Mouse (Mus musculus) intestine, postnatal 0 days (tissue): ENCODE results near the gene Tek. TPM values are rescaled to one million over a fixed set of nuclear protein-coding genes. Genes with fewer than 3 reads are reported as not detected.

Experiments used
- ATAC-seq: fragments of 200-750 bp; cut with Nextera tagmentation; 2 replicates; pipeline ENCODE4 v1.8.0; 2017; ENCODE audit warnings: mild to moderate bottlenecking, moderate TSS enrichment, moderate library complexity
- H3K27ac ChIP-seq: fragments of 300-500 bp; sonication (generic); 2 replicates; pipeline ENCODE4 v1.5.1; 2014; ENCODE audit warnings: mild to moderate bottlenecking, low read depth, low read length, moderate library complexity
- H3K27me3 ChIP-seq: fragments of 300-500 bp; sonication (generic); replicated peaks from 2 replicates; pipeline ENCODE4 v1.6.1; 2014; ENCODE audit warnings: low read length, mixed read lengths; ENCODE audit not compliant: control insufficient read depth, insufficient read depth
- H3K36me3 ChIP-seq: fragments of 300-500 bp; sonication (generic); 2 replicates; pipeline ENCODE4 v1.6.1; 2014; ENCODE audit warnings: mild to moderate bottlenecking, moderate library complexity; ENCODE audit not compliant: control insufficient read depth, insufficient read depth
- H3K4me1 ChIP-seq: fragments of 300-500 bp; sonication (generic); replicated peaks from 2 replicates; pipeline ENCODE4 v1.6.1; 2014; ENCODE audit warnings: antibody characterized with exemption, low read length, mixed read lengths; ENCODE audit not compliant: control insufficient read depth, insufficient read depth
- H3K4me2 ChIP-seq: fragments of 300-500 bp; sonication (generic); replicated peaks from 2 replicates; pipeline ENCODE4 v1.6.1; 2014; ENCODE audit warnings: low read depth, mild to moderate bottlenecking, moderate library complexity
- H3K4me3 ChIP-seq: fragments of 300-500 bp; sonication (generic); 2 replicates; pipeline ENCODE4 v1.5.1; 2014; ENCODE audit warnings: low read depth, low read length
- H3K9ac ChIP-seq: fragments of 300-500 bp; sonication (generic); 2 replicates; pipeline ENCODE4 v1.6.1; 2014; ENCODE audit warnings: mild to moderate bottlenecking, low read depth, low read length
- H3K9me3 ChIP-seq: fragments of 300-500 bp; sonication (generic); 2 replicates; pipeline ENCODE4 v1.6.1; 2016; ENCODE audit warnings: mixed run types; ENCODE audit not compliant: control insufficient read depth
- CTCF ChIP-seq: sonication (generic); IDR thresholded peaks from 2 replicates; pipeline ENCODE4 v1.5.1; 2016; ENCODE audit warnings: low read depth, mild to moderate bottlenecking, control low read depth, antibody characterized with exemption, moderate library complexity
- WGBS: fragments of 180-500 bp; shearing (Covaris S2); extraction: QIAGEN DNeasy Blood & Tissue Kit; methylation state at CpG from one replicate; pipeline ENCODE4 v1.1.7; 2014; 5-methylcytosine and 5-hydroxymethylcytosine counted together
- polyA plus RNA-seq: library from polyadenylated mRNA; unstranded; fragments of >200 nt; fragmentation: Nextera tagmentation; extraction: Ambion mirVana; gene quantifications from 2 replicates; pipeline ENCODE4 v1.2.1, GENCODE M21; 2015

Gene Tek
- polyA plus RNA-seq, 1 experiment from 2014 or later, result 6.3 TPM

DNA sequence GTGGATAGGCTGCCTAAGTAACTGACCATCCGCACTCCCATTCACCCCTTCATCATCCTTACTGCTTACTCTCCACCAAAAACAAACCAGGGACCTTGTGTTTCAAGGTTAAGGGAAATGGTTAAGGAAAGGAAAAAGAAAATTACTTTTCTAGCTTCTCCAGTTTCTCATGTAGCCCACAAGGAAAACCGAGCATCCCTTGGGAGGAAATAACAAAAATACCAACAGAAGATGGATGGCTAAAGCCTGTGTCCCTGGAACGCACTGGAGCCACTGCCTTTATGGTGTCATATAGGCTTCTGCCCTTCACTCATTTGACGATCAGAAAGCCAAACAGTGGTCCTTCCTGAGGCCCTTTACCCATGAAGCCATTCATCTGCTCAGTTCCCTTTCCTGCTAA lies 27.7 kb upstream of the Tek start:
- no peak overlapping the region for H3K4me2 ChIP-seq
- H3K27me3 ChIP-seq, result no peaks in the 10 kb centered on the region
- no peak overlapping the region for H3K27ac ChIP-seq
- no peaks in the 10 kb centered on the region for H3K4me1 ChIP-seq
- H3K9me3 ChIP-seq, result no peaks in the 10 kb centered on the region
- no peak overlapping the region for H3K9ac ChIP-seq
- WGBS, result 69% methylated on average over 4 of the region's 4 CpGs
- no peak for TF ChIP-seq CTCF
- ATAC-seq, result no peak
- no peak overlapping the region for H3K4me3 ChIP-seq
- no peaks in the 10 kb centered on the region for H3K36me3 ChIP-seq

DNA sequence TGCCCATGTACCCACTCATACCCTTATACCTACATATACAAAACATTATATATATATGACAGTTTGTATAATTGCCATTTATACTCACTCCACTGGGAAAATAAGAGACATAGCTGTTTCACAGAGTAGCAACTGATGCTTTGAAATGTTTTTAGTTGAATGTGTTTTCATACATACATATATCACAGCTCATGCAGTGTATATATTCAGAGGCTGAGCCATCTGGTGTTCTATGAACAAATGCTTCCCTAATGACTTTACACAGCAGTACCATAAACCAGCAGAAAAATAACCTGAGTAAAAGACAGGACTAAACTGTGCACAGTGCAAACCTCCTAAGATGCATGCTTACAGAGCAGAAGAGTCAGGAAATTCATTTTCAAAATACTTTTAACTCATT lies 25.3 kb upstream of the Tek start:
- H3K27me3 ChIP-seq, result no peaks in the 10 kb centered on the region
- no peaks in the 10 kb centered on the region for H3K9me3 ChIP-seq
- H3K4me1 ChIP-seq, result no peaks in the 10 kb centered on the region
- H3K36me3 ChIP-seq, result no peaks in the 10 kb centered on the region
- no peak overlapping the region for H3K9ac ChIP-seq
- H3K4me2 ChIP-seq, result no peak overlapping the region
- H3K27ac ChIP-seq, result no peak overlapping the region
- TF ChIP-seq CTCF, result no peak
- no peak overlapping the region for H3K4me3 ChIP-seq
- no peak for ATAC-seq

DNA sequence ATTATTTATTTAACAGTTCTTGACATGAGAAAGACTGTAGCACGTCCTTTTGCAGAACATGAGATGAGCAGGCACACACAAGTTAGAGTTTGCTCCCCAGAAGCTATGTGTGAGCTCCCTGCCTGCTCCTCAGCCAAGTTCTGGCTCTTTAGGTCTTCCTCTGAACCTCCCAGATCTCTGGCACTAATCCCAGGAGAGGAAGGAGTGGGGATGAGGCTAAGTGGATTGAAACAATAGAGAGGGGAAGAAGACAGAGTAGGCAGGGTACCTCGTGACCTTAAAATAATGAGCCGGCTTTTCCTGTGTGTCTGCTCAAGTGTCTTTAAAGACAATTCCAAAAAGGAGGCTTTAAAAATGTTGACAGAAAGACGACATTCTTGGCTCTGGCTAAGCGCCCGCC lies 23.9 kb upstream of the Tek start:
- ATAC-seq, result no peak
- no peak overlapping the region for H3K27ac ChIP-seq

DNA sequence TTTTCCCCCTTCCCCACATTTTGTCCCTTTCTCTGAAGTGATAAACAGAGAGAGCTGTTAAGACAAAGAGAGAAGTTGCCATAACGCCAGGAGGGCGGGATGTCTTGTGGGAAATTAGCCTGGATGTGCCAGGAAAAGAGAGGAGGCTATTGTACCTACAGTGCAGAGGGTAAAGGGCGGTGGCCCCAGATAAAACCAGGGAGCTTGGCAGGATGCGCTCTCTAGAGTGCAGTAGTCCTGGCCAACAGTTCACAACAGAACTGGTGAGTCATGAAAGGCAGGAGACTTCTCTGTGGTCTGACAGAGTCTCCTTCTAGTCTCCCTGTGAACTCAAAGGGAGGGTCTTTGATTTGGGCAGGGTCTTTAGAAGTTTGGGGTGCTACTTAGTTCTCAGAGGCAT lies 13.3 kb upstream of the Tek start:
- 0 out of 2 replicates have a peak, but pooled peaks have one; percentile 57 for ATAC-seq
- Histone ChIP-seq H3K27me3 (no peaks in the 10 kb centered on the region), H3K9ac (no peak overlapping the region), H3K4me1 (no peaks in the 10 kb centered on the region), H3K27ac (no peak overlapping the region), H3K4me3 (no peak overlapping the region), H3K9me3 (no peaks in the 10 kb centered on the region), H3K4me2 (no peak overlapping the region), H3K36me3 (no peaks in the 10 kb centered on the region)
- no peak for TF ChIP-seq CTCF
- WGBS, result 57% methylated on average over 4 of the region's 4 CpGs

More for the DNA sequence above, 23.9 kb upstream of the Tek start:
- Histone ChIP-seq H3K4me1 (no peaks in the 10 kb centered on the region), H3K9me3 (no peaks in the 10 kb centered on the region), H3K9ac (no peak overlapping the region), H3K27me3 (no peaks in the 10 kb centered on the region), H3K4me3 (no peak overlapping the region), H3K36me3 (no peaks in the 10 kb centered on the region), H3K4me2 (no peak overlapping the region)
- 47% methylated on average over 6 of the region's 6 CpGs for WGBS
- TF ChIP-seq CTCF, result no peak

DNA sequence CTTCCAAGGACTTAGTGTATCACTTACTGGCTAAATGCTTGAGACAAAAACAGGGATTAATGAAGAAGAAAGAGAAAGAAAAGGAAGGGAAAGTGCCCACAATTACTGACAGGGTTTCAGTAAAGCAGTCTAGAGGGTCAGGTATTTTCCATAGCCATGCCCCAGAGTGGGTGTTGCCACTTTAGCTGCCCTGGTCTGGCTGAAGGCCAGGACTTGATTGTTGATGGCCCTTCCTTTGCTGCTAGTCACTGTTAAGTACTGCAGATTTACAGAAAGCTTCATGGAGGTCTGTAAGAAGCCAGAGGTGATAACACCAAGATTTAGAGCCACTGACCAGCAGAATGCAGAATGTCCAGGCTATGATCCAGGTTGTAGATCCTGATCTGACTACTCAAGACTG lies 6.4 kb upstream of the Tek start:
- TF ChIP-seq CTCF, result no peak
- Histone ChIP-seq H3K4me1 (no peaks in the 10 kb centered on the region), H3K4me3 (no peak overlapping the region), H3K9me3 (no peaks in the 10 kb centered on the region), H3K36me3 (no peaks in the 10 kb centered on the region), H3K27me3 (no peaks in the 10 kb centered on the region), H3K9ac (no peak overlapping the region), H3K4me2 (no peak overlapping the region), H3K27ac (no peak overlapping the region)
- no peak for ATAC-seq

DNA sequence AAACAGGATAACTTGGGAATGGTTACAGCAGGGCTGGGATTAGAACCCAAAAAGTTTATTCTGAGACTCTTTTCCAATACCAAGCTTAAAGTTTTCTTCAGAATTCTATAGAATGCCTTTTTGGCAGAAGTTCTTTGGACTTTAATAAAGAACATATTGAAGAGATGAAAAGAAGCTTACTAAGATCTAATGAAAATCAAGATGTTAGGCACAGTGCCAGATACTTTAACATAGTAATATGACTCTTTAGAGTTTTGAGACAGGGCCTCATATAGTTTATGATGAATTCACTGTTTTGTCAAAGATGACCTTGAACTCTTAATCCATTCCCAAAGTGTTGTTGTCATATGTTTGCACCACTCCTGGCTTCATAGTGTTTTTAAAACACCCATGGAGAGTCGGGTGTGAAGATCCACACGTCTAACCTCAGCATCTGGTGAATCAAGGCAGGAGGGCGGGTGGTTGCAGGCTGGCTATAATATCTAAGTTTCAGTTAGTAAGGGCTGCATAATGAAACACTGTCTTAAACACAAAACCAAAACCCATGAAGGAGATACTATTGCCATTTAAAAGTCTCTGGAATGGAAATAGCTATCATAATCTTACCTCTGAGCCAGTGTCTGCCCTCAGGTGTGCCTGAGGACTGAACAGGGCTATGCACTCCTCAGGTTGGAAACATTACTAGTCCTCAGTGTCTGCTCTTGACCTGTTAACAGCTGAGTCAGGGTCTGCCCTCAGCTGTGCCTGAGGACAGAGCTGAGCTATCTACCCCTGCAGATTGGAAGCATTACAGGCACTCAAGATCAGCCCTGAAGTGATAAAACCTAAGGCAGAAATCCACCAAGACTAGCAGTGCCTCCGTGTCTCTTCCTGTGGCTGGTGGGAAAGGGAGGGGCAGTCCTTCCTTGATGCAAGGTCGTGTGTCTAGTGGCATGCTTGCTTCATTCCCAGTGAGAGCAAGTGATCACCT lies 1.5 kb upstream of the Tek start:
- TF ChIP-seq CTCF, result no peak
- H3K9ac ChIP-seq, result no peak overlapping the region

More for the DNA sequence above, 1.5 kb upstream of the Tek start:
- Histone ChIP-seq H3K36me3 (no peaks in the 10 kb centered on the region), H3K27ac (no peak overlapping the region), H3K4me1 (no peaks in the 10 kb centered on the region), H3K27me3 (no peaks in the 10 kb centered on the region), H3K4me2 (no peak overlapping the region), H3K9me3 (no peaks in the 10 kb centered on the region), H3K4me3 (no peak overlapping the region)
- ATAC-seq, result no peak
- WGBS, result 49% methylated on average over 5 of the region's 5 CpGs
